Mouse (Mus musculus) frontal cortex, adult 2 months (tissue): Measurements from ENCODE around the gene Slc22a23. TPM values are rescaled to one million over a fixed set of nuclear protein-coding genes. Genes with fewer than 3 reads are reported as not detected.

Experiments used
- DNase-seq, 2 experiments: peaks; one replicate each; pipeline ENCODE4 v3.0.0; 2022; ENCODE audit warnings: low spot score in 1 of 2; ENCODE audit errors: extremely low spot score in 1 of 2
- polyA plus RNA-seq: library from polyadenylated mRNA; depleted of rRNA; stranded (reverse); fragments of >200 nt; gene quantifications from 2 replicates; pipeline ENCODE4 v1.2.3, GENCODE M21; 2012

Slc22a23 gene
- polyA plus RNA-seq, 1 experiment: 44.9 TPM

GRCm38 (mm10) chr13:34242211-34242610 is 102.8 kb downstream of the Slc22a23 start:
- no peak for DNase-seq

GRCm38 (mm10) chr13:34240087-34240428 is 104.9 kb downstream of the Slc22a23 start:
- DNase-seq: no peak

GRCm38 (mm10) chr13:34239371-34240086 is 105.5 kb downstream of the Slc22a23 start:
- DNase-seq: no peak

- no peak for DNase-seq
Observed at GRCm38 (mm10) chr13:34238646-34239290, 106.2 kb downstream of the Slc22a23 start.

- DNase-seq: no peak
Observed at GRCm38 (mm10) chr13:34235056-34235455, 109.9 kb downstream of the Slc22a23 start.

- DNase-seq: no peak
Observed at GRCm38 (mm10) chr13:34234439-34234838, 110.5 kb downstream of the Slc22a23 start.

GRCm38 (mm10) chr13:34232992-34233391 is 112.0 kb downstream of the Slc22a23 start:
- DNase-seq: peak in 1 of 2 experiments; percentile 66

GRCm38 (mm10) chr13:34228905-34229304 is 116.1 kb downstream of the Slc22a23 start:
- no peak for DNase-seq

GRCm38 (mm10) chr13:34227720-34228661 is 117.0 kb downstream of the Slc22a23 start:
- DNase-seq: no peak

GRCm38 (mm10) chr13:34226940-34227339 is 118.0 kb downstream of the Slc22a23 start:
- DNase-seq: no peak

GRCm38 (mm10) chr13:34222985-34223384 is 122.0 kb downstream of the Slc22a23 start:
- DNase-seq: peak in 1 of 2 experiments; percentile 26

GRCm38 (mm10) chr13:34219728-34220127 is 125.3 kb downstream of the Slc22a23 start:
- no peak for DNase-seq

- DNase-seq: no peak
Observed at GRCm38 (mm10) chr13:34218776-34219175, 126.2 kb downstream of the Slc22a23 start.

GRCm38 (mm10) chr13:34214855-34215254 is 130.1 kb downstream of the Slc22a23 start:
- DNase-seq: peak in 1 of 2 experiments; percentile 54

- DNase-seq: no peak
Observed at GRCm38 (mm10) chr13:34212735-34213212, 132.2 kb downstream of the Slc22a23 start.

- no peak for DNase-seq
Observed at GRCm38 (mm10) chr13:34211261-34211775, 133.7 kb downstream of the Slc22a23 start.

GRCm38 (mm10) chr13:34207714-34208470 is 137.1 kb downstream of the Slc22a23 start:
- no peak for DNase-seq

- DNase-seq: no peak
Observed at GRCm38 (mm10) chr13:34205216-34205615, 139.8 kb downstream of the Slc22a23 start.

GRCm38 (mm10) chr13:34195676-34196075 is 149.3 kb downstream of the Slc22a23 start:
- DNase-seq: peak; percentile 41 to 64

- DNase-seq: no peak
Observed at GRCm38 (mm10) chr13:34193384-34193783, 151.6 kb downstream of the Slc22a23 start.
